Mouse (Mus musculus) neural tube, embryonic 11.5 days (tissue): ENCODE results near the gene Gtf2f2. TPM values are rescaled to one million over a fixed set of nuclear protein-coding genes. Genes with fewer than 3 reads are reported as not detected.
A peak's percentile ranks its signal among the peaks of the same experiment; 100 is the strongest.

Experiments
- ATAC-seq: fragments of 200-750 bp; cut with Nextera tagmentation; 2 replicates; pipeline ENCODE4 v1.8.0; 2017; ENCODE audit warnings: moderate number of reproducible peaks, mild to moderate bottlenecking, moderate TSS enrichment, moderate library complexity; ENCODE audit not compliant: insufficient read depth, low FRiP score, low TSS enrichment
- DNase-seq: peaks from one replicate; pipeline ENCODE4 v3.0.0-alpha.2; 2015; ENCODE audit warnings: low spot score
- H3K27ac ChIP-seq: fragments of 300-500 bp; sonication (generic); 2 replicates; pipeline ENCODE4 v1.5.1; 2014; ENCODE audit warnings: low read depth, mild to moderate bottlenecking, low read length
- H3K27me3 ChIP-seq: fragments of 300-500 bp; sonication (generic); 2 replicates; pipeline ENCODE4 v1.6.1; 2014; ENCODE audit warnings: mild to moderate bottlenecking, low read length, mixed read lengths; ENCODE audit not compliant: control insufficient read depth, insufficient read depth
- H3K36me3 ChIP-seq: fragments of 300-500 bp; sonication (generic); 2 replicates; pipeline ENCODE4 v1.6.1; 2014; ENCODE audit warnings: mild to moderate bottlenecking, low read length, moderate library complexity, mixed read lengths; ENCODE audit not compliant: control insufficient read depth, insufficient read depth
- H3K4me1 ChIP-seq: fragments of 300-500 bp; sonication (generic); 2 replicates; pipeline ENCODE4 v1.6.1; 2014; ENCODE audit warnings: low read length, mixed read lengths; ENCODE audit not compliant: control insufficient read depth, insufficient read depth
- H3K4me2 ChIP-seq: fragments of 300-500 bp; sonication (generic); 2 replicates; pipeline ENCODE4 v1.6.1; 2014; ENCODE audit warnings: low read depth, mild to moderate bottlenecking, moderate library complexity
- H3K4me3 ChIP-seq: fragments of 300-500 bp; sonication (generic); 2 replicates; pipeline ENCODE4 v1.5.1; 2014; ENCODE audit warnings: low read depth, low read length
- H3K9ac ChIP-seq: fragments of 300-500 bp; sonication (generic); 2 replicates; pipeline ENCODE4 v1.6.1; 2014; ENCODE audit warnings: mild to moderate bottlenecking, low read length
- H3K9me3 ChIP-seq: fragments of 300-500 bp; sonication (generic); 2 replicates; pipeline ENCODE4 v1.6.1; 2016; ENCODE audit warnings: low read length; ENCODE audit not compliant: control insufficient read depth
- WGBS: fragments of 180-500 bp; shearing (Covaris S2); extraction: QIAGEN DNeasy Blood & Tissue Kit; methylation state at CpG from one replicate; pipeline ENCODE4 v1.1.7; 2014; 5-methylcytosine and 5-hydroxymethylcytosine counted together
- polyA plus RNA-seq: library from polyadenylated mRNA; unstranded; fragments of >200 nt; fragmentation: Nextera tagmentation; extraction: Ambion mirVana; gene quantifications from 2 replicates; pipeline ENCODE4 v1.2.1, GENCODE M21; 2014

Gtf2f2 gene
- polyA plus RNA-seq, 1 experiment from 2014 or later, result 52.1 TPM

- Histone ChIP-seq H3K4me3 (no peak overlapping the region), H3K9me3 (no peaks in the 10 kb centered on the region), H3K4me2 (peak overlapping the region; percentile 72), H3K27me3 (no peaks in the 10 kb centered on the region), H3K27ac (no peak overlapping the region), H3K36me3 (no peaks in the 10 kb centered on the region; the same call in 1 of the 2 replicates), H3K4me1 (peaks cover 11% of the 10 kb centered on the region), H3K9ac (no peak overlapping the region)
- ATAC-seq (no peak), DNase-seq (no peak)
- WGBS, result 89% methylated on average over 5 of the region's 5 CpGs
These were observed 1.5 kb downstream of the Gtf2f2 start for GRCm38 (mm10) chr14:76009185-76009584.

- H3K9ac ChIP-seq, result no peak overlapping the region
- no peaks in the 10 kb centered on the region for H3K27me3 ChIP-seq
- WGBS, result 88% methylated on average over 1 of the region's 1 CpGs
- DNase-seq (no peak), ATAC-seq (no peak)
- H3K4me3 ChIP-seq, result no peak overlapping the region
- no peaks in the 10 kb centered on the region for H3K9me3 ChIP-seq
- H3K4me2 ChIP-seq, result no peak overlapping the region
- H3K36me3 ChIP-seq, result no peaks in the 10 kb centered on the region; the same call in 1 of the 2 replicates
- no peak overlapping the region for H3K27ac ChIP-seq
- peaks cover 11% of the 10 kb centered on the region for H3K4me1 ChIP-seq
These were observed 2.5 kb downstream of the Gtf2f2 start for GRCm38 (mm10) chr14:76008174-76008573.

GRCm38 (mm10) chr14:76005011-76005410 lies 5.7 kb downstream of the Gtf2f2 start:
- no peak overlapping the region for H3K9ac ChIP-seq
- H3K4me3 ChIP-seq, result no peak overlapping the region
- no peaks in the 10 kb centered on the region for H3K9me3 ChIP-seq
- no peaks in the 10 kb centered on the region for H3K27me3 ChIP-seq
- DNase-seq, result no peak
- no peak overlapping the region for H3K27ac ChIP-seq
- 92% methylated on average over 4 of the region's 4 CpGs for WGBS
- H3K4me2 ChIP-seq, result no peak overlapping the region
- ATAC-seq, result no peak
- no peaks in the 10 kb centered on the region; the same call in 1 of the 2 replicates for H3K36me3 ChIP-seq
- peaks cover 10% of the 10 kb centered on the region for H3K4me1 ChIP-seq

- H3K4me2 ChIP-seq, result no peak overlapping the region
- WGBS, result 87% methylated on average over 4 of the region's 4 CpGs
- no peak overlapping the region for H3K9ac ChIP-seq
- no peaks in the 10 kb centered on the region for H3K9me3 ChIP-seq
- H3K36me3 ChIP-seq, result no peaks in the 10 kb centered on the region; the same call in 1 of the 2 replicates
- H3K27me3 ChIP-seq, result no peaks in the 10 kb centered on the region
- DNase-seq (no peak), ATAC-seq (no peak)
- H3K27ac ChIP-seq, result no peak overlapping the region
- no peak overlapping the region for H3K4me3 ChIP-seq
- H3K4me1 ChIP-seq, result no peaks in the 10 kb centered on the region
These were observed 8.9 kb downstream of the Gtf2f2 start for GRCm38 (mm10) chr14:76001781-76002180.

GRCm38 (mm10) chr14:75998082-75998481 lies 12.6 kb downstream of the Gtf2f2 start:
- ATAC-seq, result no peak
- Histone ChIP-seq H3K27me3 (no peaks in the 10 kb centered on the region), H3K4me2 (no peak overlapping the region), H3K4me3 (no peak overlapping the region), H3K36me3 (0 out of 2 replicates have a peak, but pooled peaks cover 2% of the 10 kb centered on the region), H3K27ac (no peak overlapping the region), H3K9me3 (no peaks in the 10 kb centered on the region), H3K4me1 (no peaks in the 10 kb centered on the region), H3K9ac (no peak overlapping the region)
- no peak for DNase-seq
- WGBS, result 61% methylated on average over 1 of the region's 1 CpGs

- H3K4me1 ChIP-seq, result no peaks in the 10 kb centered on the region
- no peak overlapping the region for H3K27ac ChIP-seq
- DNase-seq (no peak), ATAC-seq (no peak)
- no peak overlapping the region for H3K4me2 ChIP-seq
- no peaks in the 10 kb centered on the region for H3K27me3 ChIP-seq
- no peaks in the 10 kb centered on the region for H3K9me3 ChIP-seq
- no peak overlapping the region for H3K4me3 ChIP-seq
- WGBS, result 97% methylated on average over 4 of the region's 4 CpGs
- H3K36me3 ChIP-seq, result 0 out of 2 replicates have a peak, but pooled peaks cover 2% of the 10 kb centered on the region
- H3K9ac ChIP-seq, result no peak overlapping the region
These were observed 18.3 kb downstream of the Gtf2f2 start for GRCm38 (mm10) chr14:75992371-75992770.

GRCm38 (mm10) chr14:75990936-75991335 lies 19.7 kb downstream of the Gtf2f2 start:
- Histone ChIP-seq H3K4me2 (no peak overlapping the region), H3K27ac (no peak overlapping the region), H3K27me3 (no peaks in the 10 kb centered on the region), H3K4me1 (no peaks in the 10 kb centered on the region), H3K4me3 (no peak overlapping the region), H3K36me3 (0 out of 2 replicates have a peak, but pooled peaks cover 2% of the 10 kb centered on the region), H3K9me3 (no peaks in the 10 kb centered on the region), H3K9ac (no peak overlapping the region)
- ATAC-seq (no peak), DNase-seq (no peak)
- 93% methylated on average over 6 of the region's 6 CpGs for WGBS

- Histone ChIP-seq H3K36me3 (0 out of 2 replicates have a peak, but pooled peaks cover 2% of the 10 kb centered on the region), H3K27ac (no peak overlapping the region), H3K4me3 (no peak overlapping the region), H3K27me3 (no peaks in the 10 kb centered on the region), H3K4me1 (no peaks in the 10 kb centered on the region), H3K9ac (no peak overlapping the region), H3K9me3 (no peaks in the 10 kb centered on the region), H3K4me2 (no peak overlapping the region)
- no peak for ATAC-seq
- no peak for DNase-seq
- 87% methylated on average over 1 of the region's 1 CpGs for WGBS
These were observed 21.5 kb downstream of the Gtf2f2 start for GRCm38 (mm10) chr14:75989168-75989567.

GRCm38 (mm10) chr14:75986878-75987483 lies 23.7 kb downstream of the Gtf2f2 start:
- Histone ChIP-seq H3K9me3 (no peaks in the 10 kb centered on the region), H3K4me2 (no peak overlapping the region), H3K4me3 (no peak overlapping the region), H3K27me3 (no peaks in the 10 kb centered on the region), H3K4me1 (no peaks in the 10 kb centered on the region), H3K9ac (no peak overlapping the region), H3K36me3 (no peaks in the 10 kb centered on the region), H3K27ac (no peak overlapping the region)
- DNase-seq, result no peak
- 88% methylated on average over 7 of the region's 7 CpGs for WGBS
- ATAC-seq, result no peak
